Mouse (Mus musculus): ENCODE data around the gene Tdo2.

The Tdo2 gene

GRCm38 (mm10) chr3:81943097-81943496, 32.9 kb downstream of the Tdo2 start:
- DNase-seq (ENCODE audit: low read depth, low spot score) = no peak

- no peak for DNase-seq (ENCODE audit: low read depth, low spot score)
These were observed 33.7 kb downstream of the Tdo2 start for GRCm38 (mm10) chr3:81942341-81942740.

GRCm38 (mm10) chr3:81938924-81939323, 37.1 kb downstream of the Tdo2 start:
- no peak for DNase-seq (ENCODE audit: low read depth, low spot score)

- no peak for DNase-seq (ENCODE audit: low read depth, low spot score)
These were observed 42.7 kb downstream of the Tdo2 start for GRCm38 (mm10) chr3:81933348-81933747.

- peak; percentile 95 for DNase-seq (ENCODE audit: low read depth, low spot score)
These were observed 43.6 kb downstream of the Tdo2 start, which contains the start of gene Ctso for GRCm38 (mm10) chr3:81932141-81933101. Gene Ctso, plus strand, starts transcription at chr3:81932601.

- DNase-seq (ENCODE audit: low read depth, low spot score) = no peak
These were observed 44.3 kb downstream of the Tdo2 start for GRCm38 (mm10) chr3:81931695-81932094.

GRCm38 (mm10) chr3:81929073-81929472, 46.9 kb downstream of the Tdo2 start:
- no peak for DNase-seq (ENCODE audit: low read depth, low spot score)

- DNase-seq (ENCODE audit: low read depth, low spot score) = no peak
These were observed 49.2 kb downstream of the Tdo2 start for GRCm38 (mm10) chr3:81926764-81927325.

GRCm38 (mm10) chr3:81925856-81926255, 50.1 kb downstream of the Tdo2 start:
- no peak for DNase-seq (ENCODE audit: low read depth, low spot score)

- peak; percentile 87 for DNase-seq (ENCODE audit: low read depth, low spot score)
These were observed 51.1 kb downstream of the Tdo2 start for GRCm38 (mm10) chr3:81924931-81925330.

- DNase-seq (ENCODE audit: low read depth, low spot score) = peak; percentile 74
These were observed 53.1 kb downstream of the Tdo2 start for GRCm38 (mm10) chr3:81922910-81923309.

GRCm38 (mm10) chr3:81919681-81920080, 56.3 kb downstream of the Tdo2 start:
- DNase-seq (ENCODE audit: low read depth, low spot score) = no peak

- DNase-seq (ENCODE audit: low read depth, low spot score) = peak; percentile 89
These were observed 57.8 kb downstream of the Tdo2 start for GRCm38 (mm10) chr3:81918215-81918614.

- DNase-seq (ENCODE audit: low read depth, low spot score) = peak; percentile 92
These were observed 58.6 kb downstream of the Tdo2 start for GRCm38 (mm10) chr3:81917354-81917935.

- DNase-seq (ENCODE audit: low read depth, low spot score) = peak; percentile 84
These were observed 59.8 kb downstream of the Tdo2 start for GRCm38 (mm10) chr3:81916030-81916686.

- DNase-seq (ENCODE audit: low read depth, low spot score) = no peak
These were observed 65.5 kb downstream of the Tdo2 start for GRCm38 (mm10) chr3:81910286-81911036.
